Mouse (Mus musculus): ENCODE measurements around the gene Bnip3. TPM values are rescaled to one million over a fixed set of nuclear protein-coding genes. Genes with fewer than 3 reads are reported as not detected.

Gene Bnip3
- polyA plus RNA-seq, 1 experiment from 2014 or later = 138 TPM

Other genes starting within 250 kb of the Bnip3 start
- gene Ppp2r2d, start 63.4 kb downstream of the Bnip3 start, polyA plus RNA-seq (2015; fragmentation: Nextera tagmentation; extraction: Ambion mirVana) = 29.3 and 33.1 TPM in 2 replicates
- gene Mapk1ip1, start 63.2 kb downstream of the Bnip3 start, polyA plus RNA-seq (2015; fragmentation: Nextera tagmentation; extraction: Ambion mirVana) = 12.1 and 13.1 TPM in 2 replicates
- gene Jakmip3, start 31.2 kb upstream of the Bnip3 start, polyA plus RNA-seq (2015; fragmentation: Nextera tagmentation; extraction: Ambion mirVana) = 0.49 and 0.67 TPM in 2 replicates
- 14.8 and 15.7 TPM in 2 replicates for gene Dpysl4, start 176.5 kb upstream of the Bnip3 start, polyA plus RNA-seq (2015; fragmentation: Nextera tagmentation; extraction: Ambion mirVana)

All from limb, embryonic 15.5 days (tissue).